Mouse (Mus musculus) liver, postnatal 0 days (tissue): ENCODE results near the gene Atp2c1. TPM values are rescaled to one million over a fixed set of nuclear protein-coding genes. Genes with fewer than 3 reads are reported as not detected.

ENCODE experiments used
- ATAC-seq: fragments of 200-750 bp; cut with Nextera tagmentation; 2 replicates; pipeline ENCODE4 v1.8.0; 2017; ENCODE audit warnings: mild to moderate bottlenecking, moderate library complexity
- DNase-seq: peaks from one replicate; pipeline ENCODE4 v3.0.0-alpha.2; 2016
- H3K27ac ChIP-seq: fragments of 300-500 bp; sonication (generic); 2 replicates; pipeline ENCODE4 v1.5.1; 2014; ENCODE audit warnings: antibody characterized with exemption, moderate library complexity, mild to moderate bottlenecking, low read depth
- H3K27me3 ChIP-seq: fragments of 300-500 bp; sonication (generic); 2 replicates; pipeline ENCODE4 v1.6.1; 2014; ENCODE audit warnings: low read length, control low read depth, mixed read lengths; ENCODE audit not compliant: insufficient read depth
- H3K36me3 ChIP-seq: fragments of 300-500 bp; sonication (generic); replicated peaks from 2 replicates; pipeline ENCODE4 v1.6.1; 2014; ENCODE audit warnings: mild to moderate bottlenecking, control low read depth, low read length, moderate library complexity, mixed read lengths; ENCODE audit not compliant: insufficient read depth
- H3K4me1 ChIP-seq: fragments of 300-500 bp; sonication (generic); 2 replicates; pipeline ENCODE4 v1.6.1; 2014; ENCODE audit warnings: antibody characterized with exemption, mild to moderate bottlenecking, control low read depth; ENCODE audit not compliant: insufficient read depth
- H3K4me2 ChIP-seq: fragments of 300-500 bp; sonication (generic); 2 replicates; pipeline ENCODE4 v1.6.1; 2014; ENCODE audit warnings: low read depth, mild to moderate bottlenecking, low read length, moderate library complexity, mixed read lengths
- H3K4me3 ChIP-seq: fragments of 300-500 bp; sonication (generic); 2 replicates; pipeline ENCODE4 v1.5.1; 2014; ENCODE audit warnings: low read depth, low read length
- H3K9ac ChIP-seq: fragments of 300-500 bp; sonication (generic); replicated peaks from 2 replicates; pipeline ENCODE4 v1.6.1; 2014; ENCODE audit warnings: mild to moderate bottlenecking, moderate library complexity
- H3K9me3 ChIP-seq: fragments of 300-500 bp; sonication (generic); 2 replicates; pipeline ENCODE4 v1.6.1; 2016; ENCODE audit warnings: mild to moderate bottlenecking, control low read depth, low read length, mixed read lengths
- CTCF ChIP-seq: sonication (generic); IDR thresholded peaks from 2 replicates; pipeline ENCODE4 v1.5.1; 2016; ENCODE audit warnings: antibody characterized with exemption, low read depth
- EP300 ChIP-seq: IDR thresholded peaks from 2 replicates; pipeline ENCODE4 v1.6.1; 2016; ENCODE audit warnings: antibody characterized with exemption, low read depth, mild to moderate bottlenecking
- WGBS: fragments of 180-500 bp; shearing (Covaris S2); extraction: QIAGEN DNeasy Blood & Tissue Kit; methylation state at CpG from one replicate; pipeline ENCODE4 v1.1.7; 2014; ENCODE audit not compliant: insufficient replicate concordance; 5-methylcytosine and 5-hydroxymethylcytosine counted together
- polyA plus RNA-seq: library from polyadenylated mRNA; unstranded; fragments of >200 nt; fragmentation: Nextera tagmentation; extraction: Ambion mirVana; gene quantifications from 2 replicates; pipeline ENCODE4 v1.2.1, GENCODE M21; 2015

Atp2c1 gene
- polyA plus RNA-seq, 1 experiment from 2014 or later = 17.1 TPM

DNA sequence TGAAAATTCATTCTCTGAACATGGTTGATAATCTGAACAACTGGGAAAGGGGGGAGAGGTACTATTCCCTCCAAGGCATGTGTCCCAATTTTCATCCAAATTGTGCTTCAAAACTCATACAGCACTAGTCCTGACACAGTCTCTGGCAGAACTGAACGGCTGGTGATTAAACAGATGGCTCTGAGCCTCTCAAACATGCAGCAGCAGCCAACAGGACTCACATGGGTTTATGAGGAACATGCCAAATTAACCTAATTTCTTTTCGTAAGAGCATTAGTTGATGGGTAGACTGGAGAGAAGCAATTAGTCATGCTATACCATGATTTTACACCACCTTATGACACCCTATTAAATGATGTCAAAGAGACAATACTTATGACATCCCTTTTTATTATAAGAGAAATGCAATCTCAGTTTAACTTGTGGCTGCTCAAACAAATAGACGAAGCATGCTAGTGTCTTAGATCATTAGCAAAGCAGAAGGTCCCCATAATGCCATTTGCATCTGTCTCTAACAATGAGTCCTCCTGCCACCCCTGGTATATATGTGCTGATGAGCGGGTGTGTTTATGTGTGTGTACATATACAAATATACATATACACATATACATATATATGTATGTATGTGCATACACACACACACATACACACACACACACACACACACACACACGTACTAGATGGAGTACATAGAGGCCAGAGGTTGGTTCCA is 163.4 kb downstream of the Atp2c1 start:
- no peaks in the 10 kb centered on the region for H3K4me1 ChIP-seq
- H3K9ac ChIP-seq = no peak overlapping the region
- no peaks in the 10 kb centered on the region for H3K36me3 ChIP-seq
- H3K27ac ChIP-seq = no peak overlapping the region
- H3K4me2 ChIP-seq = no peak overlapping the region
- ATAC-seq = no peak
- DNase-seq = no peak
- 71% methylated on average over 5 of the region's 5 CpGs for WGBS
- no peaks in the 10 kb centered on the region for H3K27me3 ChIP-seq
- TF ChIP-seq CTCF (no peak), EP300 (no peak)
- H3K9me3 ChIP-seq = no peaks in the 10 kb centered on the region
- H3K4me3 ChIP-seq = no peak overlapping the region

GRCm38 (mm10) chr9:105362181-105362580 is 164.9 kb downstream of the Atp2c1 start:
- no peak overlapping the region for H3K27ac ChIP-seq
- 76% methylated on average over 2 of the region's 2 CpGs for WGBS
- no peaks in the 10 kb centered on the region for H3K4me1 ChIP-seq
- H3K36me3 ChIP-seq = no peaks in the 10 kb centered on the region
- H3K9ac ChIP-seq = no peak overlapping the region
- DNase-seq = no peak
- H3K9me3 ChIP-seq = no peaks in the 10 kb centered on the region
- no peaks in the 10 kb centered on the region for H3K27me3 ChIP-seq
- TF ChIP-seq CTCF (no peak), EP300 (no peak)
- H3K4me3 ChIP-seq = no peak overlapping the region
- no peak for ATAC-seq
- H3K4me2 ChIP-seq = no peak overlapping the region

Other genes with a start within 250 kb of the Atp2c1 start
- 3.7 and 5.1 TPM in 2 replicates for gene Aste1, start 131.9 kb downstream of the Atp2c1 start, polyA plus RNA-seq
- gene Nek11, start 131.8 kb downstream of the Atp2c1 start, polyA plus RNA-seq = 0.05 TPM in 1 of 2 replicates, not detected in the other
- gene Pik3r4, start 115.7 kb upstream of the Atp2c1 start, polyA plus RNA-seq = 5.4 and 5.6 TPM in 2 replicates